Mouse (Mus musculus) monocyte, adult 5-6 weeks (primary cell): ENCODE data around the gene Fli1. TPM values are rescaled to one million over a fixed set of nuclear protein-coding genes. Genes with fewer than 3 reads are reported as not detected.

Experiments
- ATAC-seq: fragments of 153-309, 156-312 bp; replicated peaks from 2 replicates; pipeline ENCODE4 v1.8.0; 2017; ENCODE audit warnings: mild to moderate bottlenecking; ENCODE audit not compliant: low TSS enrichment, insufficient number of reproducible peaks, severe bottlenecking, poor library complexity, low FRiP score
- total RNA-seq: library from RNA; stranded (forward); fragments of 200-1000, 200-491, 200-594 nt; gene quantifications from 3 replicates; pipeline ENCODE4 v1.2.3, GENCODE M21; 2017

Fli1 gene
- total RNA-seq, 1 experiment from 2014 or later: 94.4 TPM

GRCm38 (mm10) chr9:32530975-32531374, 11.7 kb downstream of the Fli1 start:
- no peak for ATAC-seq

- ATAC-seq: no peak
Observed at GRCm38 (mm10) chr9:32530188-32530587, 12.5 kb downstream of the Fli1 start.

GRCm38 (mm10) chr9:32529594-32529993, 13.1 kb downstream of the Fli1 start:
- ATAC-seq: no peak

- no peak for ATAC-seq
Observed at GRCm38 (mm10) chr9:32527329-32527728, 15.3 kb downstream of the Fli1 start.

- no peak for ATAC-seq
Observed at GRCm38 (mm10) chr9:32525787-32526186, 16.9 kb downstream of the Fli1 start.

- no peak for ATAC-seq
Observed at GRCm38 (mm10) chr9:32522536-32523245, 20.0 kb downstream of the Fli1 start.

- peak; percentile 40; the same call in 1 of the 2 replicates for ATAC-seq
Observed at GRCm38 (mm10) chr9:32521331-32521730, 21.3 kb downstream of the Fli1 start.

- ATAC-seq: no peak
Observed at GRCm38 (mm10) chr9:32520821-32521220, 21.8 kb downstream of the Fli1 start.

GRCm38 (mm10) chr9:32519101-32520051, 23.3 kb downstream of the Fli1 start:
- no peak for ATAC-seq

- no peak for ATAC-seq
Observed at GRCm38 (mm10) chr9:32518351-32519075, 24.1 kb downstream of the Fli1 start.

- ATAC-seq: peak; percentile 69
Observed at GRCm38 (mm10) chr9:32516691-32517090, 26.0 kb downstream of the Fli1 start.

GRCm38 (mm10) chr9:32515894-32516686, 26.6 kb downstream of the Fli1 start:
- 0 out of 2 replicates have a peak, but pooled peaks have one; percentile 19 for ATAC-seq

- no peak for ATAC-seq
Observed at GRCm38 (mm10) chr9:32514406-32515058, 28.1 kb downstream of the Fli1 start.

- no peak for ATAC-seq
Observed at GRCm38 (mm10) chr9:32513471-32513870, 29.2 kb downstream of the Fli1 start.

- ATAC-seq: no peak
Observed at GRCm38 (mm10) chr9:32510454-32511263, 32.0 kb downstream of the Fli1 start.

- peak; percentile 54 for ATAC-seq
Observed at GRCm38 (mm10) chr9:32509706-32510156, 32.9 kb downstream of the Fli1 start.

GRCm38 (mm10) chr9:32508648-32509047, 34.0 kb downstream of the Fli1 start:
- ATAC-seq: peak; percentile 74
